Mouse (Mus musculus): ENCODE results near the gene Fam43b.

- TF ChIP-seq EP300 (IDR thresholded peaks at IDR 0.05; ENCODE audit: low read depth): no peak
- TF ChIP-seq CTCF (IDR thresholded peaks at IDR 0.05; ENCODE audit: low read depth): peak; percentile 90
Measured at GRCm38 (mm10) chr4:138379091-138379840, 17.1 kb downstream of the Fam43b start.
